Mouse (Mus musculus): ENCODE results near the gene Hes5.

DNA sequence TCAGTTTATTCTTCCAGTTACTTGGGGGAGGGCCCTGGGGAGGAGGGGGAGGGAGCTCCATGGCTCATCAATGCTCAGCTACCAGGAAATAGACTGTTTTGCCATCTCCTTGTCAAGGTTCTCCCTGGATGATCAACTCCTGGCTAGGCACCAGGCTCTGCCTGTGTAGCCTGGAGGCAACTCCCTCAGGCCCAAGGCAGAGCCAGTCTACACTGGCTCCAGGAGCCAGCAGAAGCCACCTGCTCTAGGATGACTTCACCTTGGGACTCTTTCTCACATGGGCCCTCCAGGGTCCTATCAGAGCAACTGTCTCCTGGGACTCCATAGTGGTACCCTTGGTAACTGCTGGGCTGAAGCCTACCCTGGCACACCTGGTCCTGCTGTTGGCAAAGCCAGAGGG, 47.4 kb downstream of the Hes5 start:
- TF ChIP-seq CTCF (IDR thresholded peaks at IDR 0.05; ENCODE audit: extremely low read depth, insufficient read length, insufficient replicate concordance, low read depth, low read length) (no peak), POLR2A (IDR thresholded peaks at IDR 0.05; ENCODE audit: low read depth, low read length) (no peak)

All from small intestine, adult 2 months (tissue).